Mouse (Mus musculus) inflammation-experienced regulatory T-cells, adult 6 months (primary cell): ENCODE data around the gene Ndufb4. TPM values are rescaled to one million over a fixed set of nuclear protein-coding genes. Genes with fewer than 3 reads are reported as not detected.
"Not testable (repeated sequence)": the region's sequence is repeated elsewhere in the genome, so short reads cannot be mapped to it uniquely, and the experiment has no call there.

ENCODE experiments used
- ATAC-seq: one replicate; pipeline ENCODE4 v1.8.0; 2017
- polyA plus RNA-seq, 3 experiments: library from polyadenylated mRNA; unstranded; fragments of 100-300 nt; shearing (Covaris generic); gene quantifications; one replicate each; pipeline ENCODE4 v1.2.1; 2017

The Ndufb4 gene
- polyA plus RNA-seq, 3 experiments from 2014 or later: 51.4 to 58.7 (median 54.5) TPM

- ATAC-seq: no peak
These were observed 23.3 kb upstream of the Ndufb4 start for GRCm38 (mm10) chr16:37677586-37677985.

- no peak for ATAC-seq
These were observed 22.4 kb upstream of the Ndufb4 start for GRCm38 (mm10) chr16:37676677-37677072.

DNA sequence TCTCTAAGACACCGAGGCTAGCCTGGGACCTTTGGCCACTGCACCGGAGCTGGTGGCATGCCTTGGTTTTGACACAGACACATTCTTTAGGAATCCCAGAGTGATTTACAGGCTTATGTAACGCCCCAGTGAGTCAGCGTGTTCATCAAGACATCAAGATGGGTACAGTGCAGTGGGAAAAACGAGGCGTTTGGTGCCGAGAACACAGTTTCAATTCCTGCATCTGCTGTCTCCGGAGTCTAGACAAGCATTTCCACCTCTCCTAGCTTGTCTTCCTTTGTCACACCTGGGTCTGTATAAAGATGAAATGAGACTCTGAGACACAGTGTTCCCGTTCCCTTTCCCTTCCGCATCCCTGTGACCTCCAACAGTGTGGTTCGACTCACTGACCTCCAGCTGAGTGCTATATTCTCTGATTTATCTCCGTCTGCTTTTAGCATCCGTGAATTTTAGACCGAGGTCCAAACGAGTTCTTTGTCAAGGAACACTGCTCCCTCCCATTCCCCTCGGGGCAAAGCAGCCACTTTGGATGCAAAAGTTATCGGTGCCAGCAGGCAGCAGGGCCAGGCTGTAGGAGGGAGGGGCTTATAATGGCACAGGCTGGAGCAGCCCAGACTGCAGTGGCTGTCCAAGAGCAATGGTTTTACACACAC lies 21.9 kb upstream of the Ndufb4 start:
- ATAC-seq: no peak

GRCm38 (mm10) chr16:37675326-37675725 lies 21.1 kb upstream of the Ndufb4 start:
- no peak for ATAC-seq

GRCm38 (mm10) chr16:37670666-37671283 lies 16.5 kb upstream of the Ndufb4 start:
- no peak for ATAC-seq

- no peak for ATAC-seq
These were observed 11.2 kb upstream of the Ndufb4 start for GRCm38 (mm10) chr16:37665394-37665935.

DNA sequence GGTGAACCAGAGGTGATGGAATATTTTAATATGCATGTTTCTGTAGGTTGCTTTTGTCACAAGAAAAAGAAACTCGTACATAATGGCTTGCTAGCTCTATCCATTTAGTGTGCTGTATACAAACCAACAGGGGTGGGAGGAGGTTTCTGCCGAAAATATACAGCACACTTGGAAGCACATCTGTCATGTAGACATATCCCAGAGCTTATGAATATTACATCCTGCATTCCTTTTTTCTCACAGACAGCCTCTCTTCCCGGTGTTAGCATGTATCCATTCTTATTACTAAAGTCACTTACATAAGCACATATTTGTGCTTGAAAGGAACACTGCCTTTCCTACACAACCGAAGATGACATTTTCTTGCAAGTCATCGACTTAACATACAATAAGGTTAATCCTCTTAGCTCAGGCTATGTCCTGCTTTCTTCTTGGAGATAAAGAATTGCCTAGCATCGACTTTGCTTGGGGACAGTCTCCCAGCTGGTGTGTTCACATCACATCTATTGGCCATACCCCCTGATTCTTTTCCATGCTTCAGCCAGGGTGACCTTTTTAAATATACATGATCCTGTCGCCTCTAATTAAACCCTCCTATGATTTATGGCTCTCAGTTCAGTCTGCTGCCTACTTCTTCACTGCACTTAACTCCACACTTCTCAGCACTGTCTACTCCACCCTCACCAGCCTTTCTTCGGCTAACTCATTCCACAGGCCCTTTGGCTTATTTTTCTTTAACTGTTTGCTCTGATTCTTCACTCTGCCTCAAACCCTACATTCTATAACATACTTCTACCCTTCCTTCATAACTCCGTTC lies 9.6 kb upstream of the Ndufb4 start:
- ATAC-seq: no peak

DNA sequence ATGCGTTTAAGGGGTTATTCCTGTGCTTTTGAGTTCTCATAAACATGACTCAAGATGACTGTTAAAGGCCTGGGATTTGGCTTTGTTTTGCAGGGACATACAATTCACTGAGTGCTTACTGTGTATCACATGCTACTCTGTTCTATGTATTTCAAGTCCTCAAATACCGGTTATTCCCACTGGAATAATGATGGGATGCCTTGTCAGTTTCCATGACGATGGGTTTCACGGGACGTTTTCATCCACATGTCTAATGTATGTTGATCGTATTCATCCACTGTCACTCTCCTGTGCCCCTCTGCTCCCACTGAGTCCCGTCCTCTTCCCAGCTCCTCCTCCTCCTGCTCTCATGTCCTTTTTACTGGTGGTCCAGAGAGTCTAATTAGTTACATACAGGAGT lies 2.5 kb upstream of the Ndufb4 start:
- no peak for ATAC-seq

DNA sequence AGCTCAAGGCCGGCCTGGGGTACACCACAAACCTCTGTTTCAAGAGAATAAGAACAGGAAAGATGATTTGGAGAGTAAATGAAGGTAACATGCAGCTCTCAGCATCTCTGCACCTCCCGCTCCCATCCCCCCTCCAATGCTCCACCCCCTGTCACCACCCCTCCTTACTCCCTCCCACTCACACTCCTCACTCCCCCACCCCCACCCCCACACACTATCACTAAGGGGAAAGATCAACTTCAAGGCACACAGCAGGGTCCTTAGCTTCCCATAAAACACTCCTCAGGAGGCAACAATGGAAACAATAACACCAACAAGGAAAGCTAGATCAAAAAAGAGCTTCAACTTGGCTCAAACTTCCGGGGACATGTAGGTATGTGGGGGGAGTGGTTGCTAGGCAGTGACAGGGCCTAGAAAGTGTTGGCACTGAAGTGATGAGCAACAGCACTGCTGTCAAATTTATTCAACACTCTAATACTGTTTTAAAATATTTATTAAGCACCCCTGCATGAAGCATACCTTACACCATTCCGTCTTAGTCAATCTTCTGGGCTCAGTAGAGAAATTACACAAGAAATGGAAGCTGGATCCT lies 1.6 kb upstream of the Ndufb4 start:
- no peak for ATAC-seq

- ATAC-seq: no peak
These were observed 690 bp upstream of the Ndufb4 start for GRCm38 (mm10) chr16:37654831-37655455.

DNA sequence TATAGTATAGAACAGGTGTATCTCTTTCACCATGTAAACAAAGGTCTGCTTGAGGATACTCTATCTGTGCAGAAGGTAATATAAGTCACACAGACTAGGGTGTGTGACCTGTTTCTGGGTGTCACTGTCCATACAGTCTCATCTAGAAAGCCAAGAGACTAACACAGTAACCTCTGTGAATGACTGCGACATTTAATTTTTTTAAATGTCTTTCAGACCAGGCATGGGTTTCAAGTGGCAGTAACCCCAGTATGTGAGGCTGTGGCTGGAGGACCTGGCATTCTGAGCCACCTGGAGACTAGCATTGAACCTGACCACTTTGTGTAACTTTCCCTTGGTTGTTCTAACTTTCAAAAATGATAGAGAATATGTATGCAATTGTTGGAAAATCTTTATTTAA lies 1.2 kb downstream of the Ndufb4 start:
- no peak for ATAC-seq

GRCm38 (mm10) chr16:37652654-37653053 lies 1.6 kb downstream of the Ndufb4 start:
- no peak for ATAC-seq

DNA sequence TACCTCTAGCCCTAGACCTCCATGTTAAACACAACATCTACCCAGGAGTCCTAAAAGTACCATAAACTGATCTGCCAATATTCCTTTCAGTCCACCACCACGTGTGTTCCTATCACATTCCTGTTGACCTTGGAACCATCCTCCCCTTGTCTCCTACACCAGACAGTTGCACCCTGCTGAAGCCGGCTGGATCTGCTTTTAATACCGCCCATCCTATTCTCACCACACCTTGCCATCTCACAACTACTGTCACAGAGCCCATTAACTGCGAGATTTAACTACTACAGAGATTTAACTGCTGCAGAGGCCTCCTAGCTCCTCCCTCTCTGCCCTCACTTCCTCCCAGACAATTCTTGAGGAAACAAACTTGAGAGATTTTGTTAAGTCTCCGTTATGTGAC lies 2.8 kb downstream of the Ndufb4 start:
- no peak for ATAC-seq

GRCm38 (mm10) chr16:37649068-37649467 lies 5.2 kb downstream of the Ndufb4 start:
- ATAC-seq: no peak

- ATAC-seq: no peak
These were observed 6.3 kb downstream of the Ndufb4 start for GRCm38 (mm10) chr16:37647936-37648335.

DNA sequence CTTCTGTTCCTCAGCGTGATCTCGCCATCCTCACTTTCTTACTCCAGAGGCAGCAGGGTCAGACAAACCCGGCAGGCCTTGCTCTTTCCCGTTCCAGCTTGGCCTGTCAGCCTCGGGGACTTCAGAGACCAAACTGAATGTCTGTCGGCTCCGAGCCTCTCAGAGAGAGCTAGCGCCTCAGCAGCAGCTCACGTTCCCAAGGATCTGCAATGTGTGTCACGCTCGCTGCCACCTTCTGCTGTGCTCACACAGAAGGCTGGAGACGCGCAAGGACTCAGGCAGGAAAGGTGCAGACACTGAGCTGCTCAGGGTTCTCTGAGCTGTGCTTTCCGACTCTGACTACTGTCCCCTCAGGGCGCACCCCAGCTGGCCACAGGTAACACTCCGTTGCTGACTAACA lies 7.2 kb downstream of the Ndufb4 start:
- no peak for ATAC-seq

DNA sequence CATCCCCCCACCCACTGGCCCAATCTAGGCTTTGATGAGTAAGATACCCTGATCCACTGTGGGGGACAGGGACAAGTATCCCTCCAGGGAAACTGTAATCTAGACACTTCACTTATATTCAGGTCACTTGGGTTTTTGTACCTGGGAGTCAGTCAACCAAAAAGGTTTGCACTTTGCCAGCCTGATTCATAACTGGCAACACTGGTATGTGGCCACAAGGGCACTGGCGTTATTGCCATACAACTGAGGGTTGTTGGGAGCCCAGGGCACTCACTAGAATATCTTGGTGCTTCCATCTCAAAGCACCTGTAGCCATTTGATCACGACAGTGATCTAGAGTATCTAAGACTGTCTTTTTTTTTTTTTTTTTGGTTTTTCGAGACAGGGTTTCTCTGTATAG lies 8.5 kb downstream of the Ndufb4 start:
- no peak for ATAC-seq

- ATAC-seq: no peak
These were observed 9.0 kb downstream of the Ndufb4 start for GRCm38 (mm10) chr16:37645211-37645610.

GRCm38 (mm10) chr16:37644486-37644885 lies 9.8 kb downstream of the Ndufb4 start:
- ATAC-seq: no peak

- not testable (repeated sequence) for ATAC-seq
These were observed 13.7 kb downstream of the Ndufb4 start for GRCm38 (mm10) chr16:37640522-37640921.

GRCm38 (mm10) chr16:37637802-37638201 lies 16.5 kb downstream of the Ndufb4 start:
- ATAC-seq: no peak

DNA sequence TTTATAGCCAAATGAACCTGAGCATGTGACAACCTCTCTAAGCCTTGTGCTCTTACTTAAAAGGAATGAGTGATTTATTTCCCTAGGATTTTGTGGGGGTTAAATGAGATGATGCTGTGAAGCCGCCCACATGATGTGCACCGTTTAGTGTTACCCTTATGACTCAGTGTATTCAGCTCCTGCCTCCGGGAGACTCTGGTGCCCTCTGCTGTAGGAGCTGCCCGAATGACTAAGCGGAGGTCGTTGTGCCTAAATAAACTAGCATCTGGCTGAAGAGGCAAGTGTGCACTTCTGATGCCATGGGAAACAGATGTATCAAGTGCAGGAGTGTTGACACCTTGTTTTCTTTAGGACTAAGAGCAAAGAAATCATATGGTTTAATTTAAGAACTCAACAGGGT lies 18.1 kb downstream of the Ndufb4 start:
- ATAC-seq: no peak

- ATAC-seq: no peak
These were observed 19.2 kb downstream of the Ndufb4 start for GRCm38 (mm10) chr16:37635095-37635494.
